Mouse (Mus musculus) MN1 (cell line): ENCODE measurements around the gene Arid3c.
A peak's percentile ranks its signal among the peaks of the same experiment; 100 is the strongest.
"Not testable (repeated sequence)": the region's sequence is repeated elsewhere in the genome, so short reads cannot be mapped to it uniquely, and the experiment has no call there.

Source experiments
- DNase-seq: peaks from one replicate; pipeline ENCODE4 v3.0.0-alpha.2; 2016; ENCODE audit warnings: low spot score

Gene Arid3c

DNA sequence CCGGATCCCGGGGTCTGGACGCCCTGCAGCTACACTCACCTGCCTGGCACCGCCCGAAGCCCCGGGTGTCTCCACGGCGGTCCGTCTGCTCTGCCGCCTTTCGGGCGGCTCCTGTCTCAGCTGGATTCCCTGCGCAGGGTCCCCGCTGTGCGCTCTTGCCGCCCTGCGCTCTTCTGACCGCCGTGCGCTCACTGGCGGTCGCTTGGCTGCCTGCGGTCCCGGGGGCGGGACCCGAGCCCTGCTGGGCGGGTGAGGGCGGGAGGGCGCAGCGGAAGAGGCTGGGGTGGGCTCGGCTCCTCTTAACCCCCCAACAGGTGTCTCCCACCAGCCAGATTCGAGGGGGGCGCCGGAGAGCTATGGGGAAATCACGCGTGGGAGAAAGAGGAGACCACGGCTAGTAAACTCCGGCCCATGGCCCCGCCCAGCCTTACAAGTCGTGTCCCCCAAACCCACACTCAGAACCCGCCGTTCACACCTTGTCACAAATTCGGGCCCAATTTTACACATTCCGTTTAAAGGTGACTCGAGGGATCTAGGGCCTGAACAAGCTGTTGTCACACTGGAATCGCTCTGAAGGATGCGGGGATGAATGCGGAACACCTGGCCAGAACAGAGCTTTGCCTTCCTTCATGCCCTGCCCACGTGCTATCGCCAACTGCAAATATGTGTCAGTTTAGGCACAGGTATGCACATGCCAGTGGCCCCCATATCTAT lies at the start of gene Arid3c:
Gene Arid3c, minus strand, starts transcription at position 91 of the 714 bp plus-strand sequence.
- DNase-seq: peak; percentile 53

DNA sequence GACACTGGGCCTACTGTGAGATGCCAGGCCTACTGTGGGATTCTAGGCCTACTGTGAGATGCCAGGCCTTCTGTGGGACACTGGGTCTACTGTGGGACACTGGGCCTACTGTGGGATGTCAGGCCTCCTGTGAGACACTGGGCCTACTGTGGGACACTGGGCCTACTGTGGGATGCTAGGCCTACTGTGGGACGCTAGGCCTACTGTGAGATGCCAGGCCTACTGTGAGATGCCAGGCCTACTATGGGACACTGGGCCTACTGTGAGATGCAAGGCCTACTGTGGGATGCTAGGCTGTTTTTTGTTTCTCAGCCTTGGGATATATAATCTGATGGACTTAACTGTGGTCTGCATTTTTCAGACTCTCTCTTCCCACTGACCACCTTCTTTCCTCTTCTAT lies 44.9 kb upstream of the Arid3c start:
- not testable (repeated sequence) for DNase-seq

DNA sequence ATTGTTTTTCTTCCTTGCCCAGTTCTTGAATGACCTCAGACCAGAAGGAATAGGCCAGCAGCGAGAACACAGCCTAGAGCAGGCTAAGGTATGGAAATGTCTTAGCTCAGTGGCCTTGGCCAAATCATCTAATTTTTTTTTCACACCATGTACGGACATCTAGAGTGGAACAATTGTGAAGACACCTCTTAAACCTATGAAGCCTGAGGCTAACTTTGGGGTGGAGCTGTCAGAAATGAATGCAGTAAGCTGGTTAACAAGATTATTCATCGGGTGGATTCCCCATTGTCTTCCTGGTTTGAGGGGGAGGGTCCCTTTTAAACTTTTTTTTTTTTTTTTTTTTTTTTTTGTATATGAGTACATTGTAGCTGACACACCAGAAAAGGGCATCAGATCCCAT lies 43.6 kb upstream of the Arid3c start:
- not testable (repeated sequence) for DNase-seq

GRCm38 (mm10) chr4:41774002-41774401 lies 43.1 kb upstream of the Arid3c start, which contains the start of gene Ccl27a:
Gene Ccl27a (minus strand): TSS chr4:41774247.
- DNase-seq: not testable (repeated sequence)

DNA sequence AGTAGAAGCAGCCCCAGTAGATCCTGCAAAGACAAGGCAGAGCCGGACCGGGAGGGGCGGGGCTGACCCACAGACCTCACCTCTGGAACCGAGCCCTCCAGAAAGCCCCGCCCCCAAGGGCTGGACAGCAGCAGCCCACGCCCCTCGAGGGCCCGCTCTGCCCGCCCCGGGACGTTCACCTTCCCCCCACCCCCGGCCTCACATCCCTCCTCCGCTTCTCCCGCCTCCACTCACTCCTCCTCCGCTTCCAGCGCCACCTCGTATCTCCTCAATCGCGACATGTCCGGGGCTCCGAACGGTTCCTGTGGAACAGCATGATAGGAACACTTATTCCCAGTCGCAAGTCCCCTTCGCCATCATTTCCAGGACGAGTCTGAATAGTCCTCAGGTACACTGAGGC lies 42.6 kb upstream of the Arid3c start:
- peak; percentile 52 for DNase-seq

- DNase-seq: not testable (repeated sequence)
Observed at GRCm38 (mm10) chr4:41772946-41773345, 42.0 kb upstream of the Arid3c start.

DNA sequence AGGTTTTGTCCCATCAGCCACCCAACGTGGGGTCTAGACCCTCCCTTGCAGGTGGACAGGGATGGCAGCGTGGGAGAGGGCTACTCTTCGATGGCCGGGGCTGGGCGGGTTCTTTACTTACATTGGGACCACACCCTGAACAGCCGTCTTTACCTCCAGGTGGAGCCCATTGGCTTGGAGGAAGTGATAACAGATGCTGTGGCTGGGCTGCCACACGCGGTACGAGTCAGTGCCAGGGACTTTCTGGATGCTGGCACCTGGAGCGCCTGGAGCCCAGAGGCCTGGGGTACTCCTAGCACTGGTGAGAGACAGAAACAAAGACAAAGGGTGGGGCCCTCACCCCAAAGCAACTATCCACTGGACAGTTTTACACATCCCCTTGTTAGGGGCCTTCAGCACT lies 36.4 kb upstream of the Arid3c start:
- DNase-seq: not testable (repeated sequence)

GRCm38 (mm10) chr4:41763176-41763575 lies 32.2 kb upstream of the Arid3c start:
- not testable (repeated sequence) for DNase-seq

DNA sequence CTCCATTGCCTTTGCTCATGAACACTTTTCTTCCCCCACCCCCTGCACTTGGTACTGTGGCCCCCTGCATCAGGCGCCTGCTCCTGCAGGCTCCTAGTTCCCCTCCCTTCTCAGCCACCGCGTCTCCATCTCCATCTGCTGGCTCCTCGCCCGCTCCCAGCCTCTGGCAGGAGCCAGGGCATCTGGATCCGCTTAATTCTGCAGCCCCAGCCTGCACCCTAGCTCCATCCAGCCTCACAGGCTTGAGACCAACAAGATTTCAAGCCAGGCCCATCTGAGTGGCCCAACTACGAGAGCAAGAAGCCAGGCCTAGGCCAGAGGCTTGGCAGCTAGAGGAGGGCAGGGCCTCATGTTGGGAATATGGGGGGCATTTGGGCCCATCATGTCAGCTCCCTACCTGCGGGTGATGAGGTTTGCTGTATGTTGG lies 31.8 kb upstream of the Arid3c start:
- DNase-seq: peak; percentile 86

DNA sequence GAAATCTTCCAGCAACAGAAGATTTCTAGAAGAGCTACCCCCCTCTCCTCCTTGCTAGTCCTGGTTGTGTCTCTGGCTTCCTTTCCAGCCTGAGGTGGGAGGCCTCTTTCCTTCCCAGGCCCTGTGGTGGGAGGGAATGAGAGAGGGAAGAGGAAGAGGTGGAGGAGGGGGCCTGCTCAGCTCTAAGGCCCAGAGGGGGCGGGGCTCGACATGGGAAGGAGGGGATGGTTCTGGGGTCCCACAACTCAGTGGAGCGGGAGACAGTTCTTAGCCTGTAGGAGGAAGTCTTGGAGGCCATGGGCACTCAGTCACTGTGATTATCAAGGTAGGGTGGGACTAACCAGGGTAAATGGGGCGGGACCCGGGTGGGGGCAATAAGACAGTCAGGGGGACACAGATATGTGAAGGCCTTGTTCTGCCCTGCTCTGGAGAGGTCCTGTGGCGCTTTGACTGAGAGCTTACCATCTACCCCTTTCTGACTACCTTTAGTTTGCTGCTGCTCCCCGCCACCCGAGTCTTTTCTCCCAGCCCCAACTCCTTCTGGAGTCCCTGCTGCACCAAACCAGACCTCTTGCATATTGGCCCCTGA lies 31.3 kb upstream of the Arid3c start:
- peak; percentile 27 for DNase-seq

- DNase-seq: no peak
Observed at GRCm38 (mm10) chr4:41761680-41762079, 30.7 kb upstream of the Arid3c start.

DNA sequence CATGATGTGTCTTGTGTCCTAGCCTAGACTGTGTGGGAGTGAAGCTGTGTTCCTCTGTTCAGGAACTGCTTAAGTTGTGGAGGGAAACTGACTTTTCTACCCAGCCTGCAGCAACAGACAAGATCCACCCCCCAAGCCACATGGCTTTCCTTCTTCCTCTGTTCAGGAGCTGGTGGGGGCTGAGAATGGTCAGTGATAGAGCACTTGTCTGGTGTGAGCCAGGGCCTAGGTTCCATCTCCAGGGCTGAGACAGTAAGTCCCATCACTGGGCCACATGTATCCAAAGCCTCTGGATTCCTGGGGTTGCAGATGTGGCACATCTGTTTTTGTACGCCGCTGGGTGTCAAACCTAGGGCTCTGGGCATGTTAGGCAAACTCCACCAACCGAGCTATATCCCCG lies 30.0 kb upstream of the Arid3c start:
- no peak for DNase-seq

GRCm38 (mm10) chr4:41760288-41760721 lies 29.4 kb upstream of the Arid3c start:
- peak; percentile 86 for DNase-seq

DNA sequence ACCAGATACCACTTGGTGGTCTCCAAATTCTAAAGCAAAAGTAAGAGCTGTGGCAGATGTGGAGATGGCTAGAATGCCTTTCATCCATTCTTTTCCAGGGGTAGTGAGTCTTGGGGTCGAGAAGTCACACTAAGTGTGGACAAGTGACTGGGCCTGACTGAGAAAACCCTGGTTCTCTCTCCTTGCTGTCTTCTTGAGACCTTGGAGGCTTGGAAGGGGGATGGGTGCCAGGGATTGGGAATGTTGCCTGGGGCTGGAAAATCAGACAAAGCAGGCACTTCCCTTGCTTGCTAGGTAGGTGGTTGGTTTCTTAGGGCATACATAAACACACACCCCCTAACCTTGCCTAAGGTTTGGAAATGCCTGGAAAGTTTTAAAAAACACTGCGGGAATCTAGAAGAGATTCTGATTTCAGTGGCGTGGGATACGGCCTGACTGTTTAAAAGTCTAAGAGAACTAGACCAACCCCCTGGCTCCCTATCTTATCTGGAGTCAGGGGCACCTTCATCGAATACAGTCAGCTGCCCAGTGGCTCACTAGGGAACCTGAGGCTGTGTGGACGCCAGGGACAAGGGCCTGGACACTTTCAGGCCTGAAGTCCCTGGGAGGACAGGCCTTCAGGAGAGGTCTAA lies 28.8 kb upstream of the Arid3c start:
- no peak for DNase-seq

DNA sequence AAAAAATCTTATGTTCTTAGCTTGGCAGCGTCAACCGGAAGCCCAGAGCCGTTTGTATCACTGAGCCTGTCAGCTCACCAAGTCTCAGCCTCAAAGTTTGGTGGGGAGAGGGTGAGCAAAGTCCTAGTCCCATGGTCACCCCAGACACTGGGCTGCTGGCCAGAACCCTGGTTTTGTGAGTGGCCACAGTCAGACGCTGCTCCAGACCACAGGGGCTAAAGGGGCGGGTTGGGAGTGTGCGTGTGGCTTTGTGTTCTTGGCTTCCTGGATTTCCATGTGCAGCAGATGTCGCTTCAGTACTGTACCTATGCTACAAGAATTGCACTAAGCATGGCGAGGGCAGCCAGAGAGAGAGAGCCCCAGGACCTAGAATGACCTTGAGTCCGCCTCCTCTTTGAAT lies 28.3 kb upstream of the Arid3c start:
- peak; percentile 40 for DNase-seq

DNA sequence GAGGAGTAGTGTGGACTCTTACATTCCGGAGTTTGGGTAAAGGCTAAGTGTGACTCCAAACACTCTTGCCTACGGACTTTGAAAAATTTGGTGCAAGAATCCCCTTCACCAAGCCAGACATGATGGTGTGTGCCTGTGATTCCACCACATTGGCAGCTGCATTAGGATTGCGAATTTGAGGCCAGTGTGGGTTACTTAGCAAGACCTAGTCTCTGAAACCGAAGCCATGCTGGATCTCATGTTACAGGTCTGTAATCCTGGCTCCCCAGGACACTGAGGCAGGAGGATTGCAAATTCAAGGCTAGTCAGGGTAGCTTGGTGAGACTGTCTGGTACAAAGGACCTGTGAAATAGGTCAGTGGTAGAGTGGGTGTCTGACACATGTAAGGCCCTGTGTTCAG lies 27.8 kb upstream of the Arid3c start:
- DNase-seq: no peak

DNA sequence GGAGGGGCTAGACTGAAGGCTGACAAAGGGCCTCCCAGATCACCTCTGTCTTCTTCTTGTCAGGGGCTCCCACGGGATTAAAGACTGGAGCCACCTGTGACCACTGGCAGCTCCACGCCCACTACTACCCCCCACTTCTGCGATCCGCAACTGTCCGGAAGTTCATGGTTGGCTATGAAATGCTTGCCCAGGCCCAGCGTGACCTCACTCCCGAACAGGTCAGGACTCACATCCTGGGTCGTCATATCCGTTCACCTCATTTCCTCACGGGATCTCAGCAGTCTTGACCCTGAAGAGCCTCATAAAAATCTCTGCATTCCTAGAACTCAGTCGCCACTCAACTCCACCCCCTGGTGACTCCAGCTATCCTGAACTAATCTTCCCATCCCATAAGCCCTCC lies 27.1 kb upstream of the Arid3c start:
- no peak for DNase-seq

DNA sequence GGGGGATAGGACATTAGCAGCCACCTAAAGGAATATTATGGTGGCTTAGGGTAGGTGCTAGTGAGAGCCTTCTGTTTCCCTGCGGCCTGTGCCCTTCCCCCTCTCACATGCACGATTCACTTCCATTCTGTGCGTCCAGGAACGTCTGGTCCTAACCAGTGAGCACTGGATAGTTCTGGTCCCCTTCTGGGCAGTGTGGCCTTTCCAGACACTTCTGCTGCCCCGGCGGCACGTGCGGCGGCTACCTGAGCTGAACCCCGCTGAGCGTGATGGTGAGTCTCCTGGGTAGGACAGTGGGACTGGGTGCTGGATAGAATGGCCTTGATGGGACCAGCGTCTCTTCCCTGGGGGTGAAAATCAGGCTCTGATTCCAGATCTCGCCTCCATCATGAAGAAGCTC lies 26.4 kb upstream of the Arid3c start:
- no peak for DNase-seq

- DNase-seq: peak; percentile 54
Observed at GRCm38 (mm10) chr4:41756440-41756839, 25.5 kb upstream of the Arid3c start.

DNA sequence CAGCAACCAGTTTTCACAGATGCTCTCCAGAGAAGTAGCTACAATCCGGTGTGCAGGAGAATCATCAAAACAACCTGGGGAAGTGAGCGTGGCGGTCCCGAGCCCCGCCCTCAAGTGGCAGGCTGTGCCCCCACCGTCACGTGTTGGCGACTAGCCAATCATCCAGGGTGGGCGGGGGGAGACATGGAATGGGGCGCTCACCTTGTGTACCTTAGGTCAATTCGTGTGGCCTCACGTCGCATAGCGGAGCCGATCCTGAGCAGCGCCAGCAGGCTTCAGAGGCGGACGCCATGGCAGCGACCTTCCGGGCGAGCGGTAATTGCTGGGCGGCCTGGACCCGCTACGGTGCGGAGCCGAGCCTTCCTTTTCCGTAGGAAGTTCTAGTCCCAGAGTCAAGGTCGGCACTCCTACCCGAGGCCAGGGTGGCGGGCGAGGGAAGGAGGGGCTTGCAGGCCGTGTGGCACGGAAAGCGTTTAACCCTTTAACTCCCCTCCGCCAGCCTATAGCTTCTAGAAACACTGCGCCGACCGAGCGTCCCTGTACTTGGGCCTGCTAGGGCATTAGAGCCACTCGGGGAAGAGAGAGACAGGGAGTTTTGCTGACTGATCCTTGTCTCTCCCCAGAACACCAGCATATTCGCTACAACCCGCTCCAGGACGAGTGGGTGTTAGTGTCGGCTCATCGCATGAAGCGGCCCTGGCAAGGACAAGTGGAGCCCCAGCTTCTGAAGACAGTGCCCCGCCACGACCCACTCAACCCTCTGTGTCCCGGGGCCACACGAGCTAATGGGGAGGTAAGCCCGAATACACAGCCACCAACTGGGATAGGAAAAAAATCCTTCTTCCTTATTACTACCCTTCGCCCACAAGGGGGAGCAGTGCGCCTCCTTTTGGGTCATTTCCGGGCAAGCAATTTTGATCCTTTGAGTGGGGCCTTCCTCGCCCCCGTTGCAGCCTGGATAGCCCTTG lies 24.7 kb upstream of the Arid3c start, which contains the start of gene Sigmar1:
Gene Sigmar1, minus strand, starts transcription at position 820 of the 968 bp plus-strand sequence.
- DNase-seq: peak; percentile 87

- DNase-seq: peak; percentile 66
Observed at GRCm38 (mm10) chr4:41754797-41755337, 23.9 kb upstream of the Arid3c start, which contains the start of gene Galt. Gene Galt (plus strand): TSS chr4:41755228.
